Mouse (Mus musculus) C2C12 (cell line): ENCODE data around the gene 4930518I15Rik.

Source experiments
- CTCF ChIP-seq: IDR thresholded peaks from one replicate; pipeline ENCODE4 v1.5.1; 2011; ENCODE audit not compliant: control insufficient read depth, insufficient read depth, insufficient read length
- MAX ChIP-seq: IDR thresholded peaks from one replicate; pipeline ENCODE4 v1.6.1; 2011; ENCODE audit warnings: mild to moderate bottlenecking, control low read depth
- MYOD1 ChIP-seq: IDR thresholded peaks from one replicate; pipeline ENCODE4 v1.6.1; 2011; ENCODE audit warnings: low read depth; ENCODE audit not compliant: control insufficient read depth, insufficient read length
- USF1 ChIP-seq: IDR thresholded peaks from one replicate; pipeline ENCODE4 v1.6.1; 2011; ENCODE audit warnings: low read depth, mild to moderate bottlenecking, control low read depth, moderate library complexity

DNA sequence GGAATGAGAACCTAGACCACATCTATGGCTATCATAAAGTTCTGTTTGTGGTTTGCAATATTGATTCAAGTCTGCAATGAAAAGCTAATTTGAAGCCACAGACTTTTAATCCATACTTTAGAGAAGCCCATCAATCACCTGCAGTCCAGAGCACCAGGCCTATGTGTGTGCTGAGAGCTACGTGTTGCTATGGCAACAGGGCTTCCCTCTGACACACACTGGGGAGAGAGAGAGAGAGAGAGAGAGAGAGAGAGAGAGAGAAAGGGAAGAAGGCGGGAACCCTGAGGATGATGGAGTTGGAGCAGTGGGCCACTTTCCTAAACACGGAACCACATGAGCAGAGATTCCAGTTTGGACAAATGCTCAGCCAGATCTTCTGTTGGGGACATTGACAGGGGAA lies 34.5 kb upstream of the 4930518I15Rik start:
- TF ChIP-seq MAX (no peak), CTCF (no peak), USF1 (no peak), MYOD1 (no peak)
